Mouse (Mus musculus) activated CD4-positive, CD25-positive, alpha-beta regulatory T cell, adult 4 months (primary cell): ENCODE results near the gene Ptpn20. TPM values are rescaled to one million over a fixed set of nuclear protein-coding genes. Genes with fewer than 3 reads are reported as not detected.

Source experiments
- ATAC-seq: one replicate; pipeline ENCODE4 v1.8.0; 2017
- polyA plus RNA-seq, 2 experiments: library from polyadenylated mRNA; unstranded; fragments of 100-300 nt; shearing (Covaris generic); gene quantifications; one replicate each; pipeline ENCODE4 v1.2.1; 2017

Ptpn20 gene
- not detected for polyA plus RNA-seq

DNA sequence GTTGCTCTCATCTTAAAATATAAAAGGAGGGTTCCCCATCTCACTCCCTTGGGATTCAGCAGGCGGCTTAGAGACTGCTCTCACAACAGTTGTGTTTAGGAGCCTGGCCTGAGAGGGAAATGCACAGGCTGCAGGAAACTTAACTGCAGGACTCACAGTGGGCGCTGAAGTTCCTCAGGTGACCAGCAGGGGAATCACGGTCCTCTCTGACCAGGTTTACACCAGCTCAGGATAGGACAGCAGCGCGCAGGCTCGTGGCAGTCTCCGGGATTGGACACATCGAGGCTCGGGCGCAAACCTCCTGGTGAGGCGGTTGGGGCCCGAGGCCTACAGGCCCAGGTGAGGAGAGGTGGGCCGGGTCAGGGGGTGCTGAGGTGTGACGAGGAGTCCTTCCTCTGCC is at the start of gene Ptpn20:
Gene Ptpn20 (plus strand): TSS at position 257 of the 400 bp plus-strand sequence.
- no peak for ATAC-seq

DNA sequence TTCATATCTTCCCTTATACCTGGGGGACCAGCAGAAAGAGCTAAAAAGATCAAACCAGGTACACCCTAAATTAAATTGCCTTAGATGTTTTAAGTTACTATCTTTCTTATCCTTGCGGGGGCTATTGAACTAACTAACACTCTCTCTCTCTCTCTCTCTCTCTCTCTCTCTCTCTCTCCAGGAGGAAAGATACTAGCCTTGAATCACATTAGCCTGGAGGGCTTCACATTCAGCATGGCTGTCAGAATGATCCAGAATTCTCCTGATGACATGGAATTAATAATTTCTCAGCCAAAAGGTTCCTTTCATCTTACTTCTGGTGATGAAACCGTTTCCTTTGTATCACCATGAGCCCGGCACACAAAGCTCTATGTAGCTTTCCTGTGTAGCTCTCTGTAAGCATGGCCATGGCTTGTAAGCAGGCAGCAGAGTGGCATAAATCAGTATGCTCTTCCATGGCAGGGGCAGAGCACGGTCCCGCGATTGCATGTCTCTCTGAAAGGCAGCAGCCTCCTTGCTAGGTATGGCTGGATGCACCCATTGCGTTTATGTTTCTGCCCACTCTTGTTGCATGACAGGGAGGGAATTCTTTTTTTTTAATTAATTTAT is 49.3 kb upstream of the Ptpn20 start:
- ATAC-seq: no peak

DNA sequence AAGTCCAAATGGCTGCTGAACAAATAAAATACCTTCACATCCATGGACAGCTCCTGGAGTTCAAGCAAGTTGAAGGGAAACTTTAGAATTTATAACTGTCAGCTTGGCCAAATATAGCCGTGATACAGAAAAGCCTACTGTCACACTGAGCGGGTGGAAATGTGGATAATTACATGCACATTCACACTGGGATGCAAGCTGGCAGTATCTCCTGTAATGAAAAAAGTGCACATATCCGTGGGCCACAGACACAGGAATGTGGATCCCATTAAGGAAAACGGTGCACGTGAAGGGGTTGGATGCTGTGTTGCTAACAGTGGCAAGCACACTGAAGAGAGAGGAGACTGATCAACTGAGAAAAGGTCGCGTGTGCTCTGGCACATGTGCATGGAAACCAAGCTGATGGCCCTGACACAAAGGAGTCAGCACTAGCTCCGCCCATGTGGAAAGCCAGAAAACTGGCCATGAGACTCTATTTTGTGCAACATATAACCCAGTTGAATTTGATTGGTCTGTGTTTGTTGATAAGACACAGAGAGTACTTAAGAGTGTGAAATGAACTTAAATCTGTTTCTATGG is 43.4 kb upstream of the Ptpn20 start:
- no peak for ATAC-seq

DNA sequence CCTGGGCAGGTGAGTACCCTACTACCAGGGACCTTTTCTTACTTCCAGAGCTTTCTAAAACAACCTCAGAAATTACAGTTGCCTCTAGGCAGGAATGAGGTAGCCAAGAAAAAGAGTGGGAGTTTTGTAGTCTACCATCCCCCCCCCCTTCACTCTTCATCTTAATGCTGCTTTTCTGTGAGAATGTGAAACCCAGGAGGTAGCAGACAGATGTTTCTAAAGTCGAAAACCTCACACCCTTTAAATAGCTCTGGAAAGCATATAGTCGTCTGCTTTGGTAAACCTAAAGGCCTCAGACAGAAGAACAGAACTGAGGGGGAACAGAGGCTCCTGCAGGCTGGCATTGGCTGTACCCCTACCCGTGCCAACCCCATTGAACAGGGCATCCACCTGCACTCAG is 40.4 kb upstream of the Ptpn20 start:
- ATAC-seq: no peak

DNA sequence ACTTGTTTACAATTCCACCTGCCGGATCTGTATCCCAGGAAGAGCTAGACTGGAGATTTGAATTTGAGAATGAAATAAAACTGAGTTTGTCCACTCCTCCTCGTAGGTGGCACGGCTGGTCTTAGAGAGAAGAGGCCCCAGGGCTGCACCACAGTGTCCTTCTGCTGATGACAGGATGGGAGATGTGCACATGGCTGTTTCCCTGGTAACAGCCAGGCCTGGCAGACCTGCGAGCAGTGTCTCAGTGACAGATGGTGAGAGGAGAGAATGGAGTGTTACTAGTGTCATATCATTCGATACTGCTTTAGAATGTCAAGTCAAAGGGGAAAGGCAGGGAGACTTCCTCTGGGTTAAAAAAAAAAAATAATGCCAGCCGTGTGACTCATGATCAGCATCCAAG is 39.2 kb upstream of the Ptpn20 start:
- no peak for ATAC-seq

DNA sequence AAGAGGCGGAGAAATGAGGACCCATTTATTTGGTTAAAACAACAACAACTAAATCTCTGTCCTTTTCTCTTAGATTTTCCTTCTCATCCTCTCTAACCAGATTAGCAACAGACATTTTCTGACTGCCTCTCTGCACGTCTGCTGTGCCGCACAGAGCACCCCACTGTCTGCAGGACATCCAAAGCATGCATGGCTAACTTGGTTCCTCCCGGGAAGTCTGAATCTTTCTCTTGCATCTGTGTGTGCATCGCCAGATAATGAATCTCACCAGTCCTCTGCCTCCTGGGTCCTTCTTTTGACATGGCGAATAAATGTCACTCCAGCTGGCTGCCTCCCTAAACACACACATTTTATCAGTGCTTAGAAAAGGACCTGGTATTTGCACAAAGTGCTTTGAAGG is 18.3 kb upstream of the Ptpn20 start:
- no peak for ATAC-seq

DNA sequence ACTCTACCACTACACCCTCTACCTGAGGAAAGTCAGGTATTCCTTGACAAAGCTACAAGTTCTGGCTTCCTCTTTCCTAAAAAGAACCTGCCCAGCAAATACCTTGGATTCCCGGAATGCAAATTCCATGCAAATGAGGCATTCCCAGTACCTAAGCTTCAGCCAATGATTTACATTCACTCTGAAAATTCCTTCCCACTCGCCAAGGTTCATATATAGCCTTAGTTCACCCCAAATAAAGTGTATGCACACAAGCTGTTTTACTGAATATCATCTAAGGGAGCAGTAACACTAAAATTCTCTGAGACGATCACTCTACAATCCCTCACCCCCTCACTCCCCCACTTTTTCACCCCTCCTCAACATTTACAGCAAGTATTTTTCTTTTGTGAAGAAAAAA is 15.4 kb upstream of the Ptpn20 start:
- ATAC-seq: no peak

DNA sequence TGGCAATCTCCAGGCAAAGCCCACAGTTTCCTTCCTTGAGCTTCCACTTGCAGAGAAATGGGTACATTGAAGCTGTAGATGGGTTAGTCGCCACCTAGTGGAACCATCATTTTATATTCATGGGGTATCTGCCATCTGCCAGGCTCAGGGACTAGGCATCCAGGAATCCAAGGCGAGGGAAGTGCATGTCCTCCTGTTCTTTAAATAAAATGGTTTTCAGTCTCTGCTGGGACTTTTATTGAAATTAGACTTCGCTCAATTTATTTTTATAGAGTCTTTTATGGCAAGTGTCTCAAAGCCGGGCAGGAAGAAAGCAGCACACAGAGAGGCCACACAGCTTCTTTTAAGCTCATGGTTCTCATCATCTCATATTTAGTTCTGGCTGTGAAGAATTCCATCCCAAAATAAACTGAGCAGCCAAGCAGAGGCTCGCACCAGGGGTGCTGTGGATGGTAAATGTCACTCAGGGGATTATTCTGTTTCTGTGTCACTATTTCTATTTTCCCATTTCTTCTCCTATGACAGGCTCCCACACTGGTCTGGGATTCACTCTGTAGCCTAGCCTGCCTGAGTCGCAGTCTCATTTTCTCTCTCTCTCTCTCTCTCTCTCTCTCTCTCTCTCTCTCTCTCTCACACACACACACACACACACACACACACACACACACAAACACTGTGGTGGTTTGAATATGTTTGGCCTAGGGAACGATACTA is 9.1 kb upstream of the Ptpn20 start:
- ATAC-seq: no peak

DNA sequence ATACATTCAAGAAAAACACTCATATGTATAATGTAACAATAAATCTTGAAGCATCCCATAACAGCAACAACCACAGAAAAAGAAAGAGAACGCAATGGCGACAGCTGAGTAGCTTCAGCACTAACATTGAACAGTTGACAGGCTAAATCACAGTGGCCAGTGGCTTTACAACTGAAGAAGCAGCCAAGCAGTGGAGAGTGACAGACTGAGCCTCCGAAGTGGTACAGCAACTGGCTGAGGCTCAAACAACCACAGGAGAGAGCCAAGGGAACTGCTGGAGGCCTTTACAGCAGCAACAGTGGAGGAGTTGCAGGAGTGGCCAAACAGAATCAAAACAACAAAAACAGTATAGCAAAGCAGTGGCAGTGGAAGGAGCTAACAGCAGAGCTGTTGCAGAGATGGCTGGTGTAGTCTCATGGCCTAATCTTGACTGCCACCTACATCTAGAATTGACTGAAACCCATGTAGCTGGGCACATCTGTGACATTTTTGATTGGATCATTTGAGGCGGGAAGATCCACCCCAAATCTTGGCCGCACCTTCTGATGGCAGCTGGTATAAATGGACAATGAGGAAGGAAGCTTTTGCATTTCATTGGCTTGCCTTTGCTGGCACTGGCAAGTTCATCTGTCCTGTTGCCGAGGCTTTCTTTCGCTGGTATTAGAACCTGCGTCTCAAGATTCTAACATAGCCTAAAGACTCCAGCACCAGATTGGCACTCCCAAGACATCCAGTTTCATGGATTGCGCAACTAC is 9.5 kb downstream of the Ptpn20 start:
- no peak for ATAC-seq

DNA sequence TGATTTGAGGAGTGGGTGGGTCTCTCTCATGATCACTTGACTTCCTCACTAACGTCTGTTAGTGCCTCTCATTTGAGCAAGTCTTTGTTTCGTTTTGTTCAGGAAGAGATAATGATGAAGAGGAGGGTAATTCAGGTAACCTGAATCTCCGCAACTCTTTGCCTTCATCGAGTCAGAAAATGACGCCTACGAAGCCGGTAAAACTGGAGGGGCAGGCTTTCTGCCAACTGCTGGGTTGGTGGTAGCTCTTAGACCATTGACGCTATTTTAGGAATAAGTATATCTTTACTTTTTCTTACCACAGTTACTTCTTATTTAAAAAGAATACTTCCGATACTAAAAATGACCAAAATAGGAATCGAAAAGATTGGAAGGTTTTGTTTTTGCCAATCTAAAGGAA is 18.4 kb downstream of the Ptpn20 start:
- no peak for ATAC-seq

DNA sequence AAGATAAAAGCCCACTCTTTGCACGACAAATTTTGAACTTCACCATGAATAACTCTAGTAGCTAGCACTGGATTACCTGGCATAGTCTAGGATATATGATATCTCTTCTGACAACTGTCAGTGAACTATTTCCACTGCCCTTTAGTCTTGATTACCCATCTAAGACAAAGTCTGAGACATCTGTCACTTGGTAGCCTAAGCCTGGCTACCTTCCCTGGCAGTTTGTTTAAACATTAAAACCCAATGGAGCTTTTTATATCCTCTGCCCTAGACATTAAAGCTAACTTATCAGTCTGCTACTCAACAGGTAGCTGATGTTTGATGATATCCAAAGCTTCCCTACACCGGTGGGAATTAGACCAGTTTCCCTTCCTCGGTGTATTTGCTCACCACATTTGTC is 36.0 kb downstream of the Ptpn20 start:
- ATAC-seq: no peak

DNA sequence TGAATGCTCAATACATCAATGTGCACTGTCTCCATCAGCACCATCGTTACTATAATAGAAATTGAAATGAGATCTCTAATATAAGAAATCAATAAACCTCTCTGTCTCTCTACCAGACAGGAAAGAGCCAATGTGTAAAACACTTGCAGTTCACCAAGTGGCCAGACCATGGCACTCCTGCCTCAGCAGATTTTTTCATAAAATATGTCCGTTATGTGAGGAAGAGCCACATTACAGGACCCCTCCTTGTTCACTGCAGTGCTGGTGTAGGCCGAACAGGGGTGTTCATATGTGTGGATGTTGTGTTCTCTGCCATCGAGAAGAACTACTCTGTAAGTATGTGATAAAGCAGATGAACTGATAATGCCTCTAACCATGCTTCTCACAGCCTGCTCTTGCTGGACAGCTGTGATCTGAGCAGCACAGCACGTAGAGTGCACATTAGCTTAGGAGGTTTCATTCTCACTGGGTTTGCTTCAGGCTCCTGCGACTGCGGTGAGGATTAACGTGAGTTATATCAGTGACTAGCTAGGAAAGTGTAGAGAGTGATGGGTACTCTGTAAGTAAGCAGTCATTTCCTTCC is 43.9 kb downstream of the Ptpn20 start:
- ATAC-seq: no peak

DNA sequence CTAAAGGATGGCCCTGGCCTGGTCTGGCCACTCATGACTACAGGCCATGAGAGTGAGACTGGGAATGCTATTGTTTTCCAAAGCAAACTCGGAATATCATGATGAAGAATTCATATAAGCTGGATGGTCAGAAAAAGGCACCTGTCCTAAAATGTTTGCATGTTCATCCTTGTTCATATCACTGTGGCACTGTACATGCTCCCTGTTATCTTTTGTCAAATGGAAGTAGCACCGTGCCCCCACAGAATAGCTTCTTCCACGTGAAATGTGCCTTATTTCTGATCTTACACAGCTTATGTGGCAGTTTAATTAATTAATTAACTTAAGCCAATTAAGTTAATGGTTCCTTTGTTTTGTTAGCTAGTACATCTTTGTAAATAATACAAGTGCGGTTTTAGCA is 45.3 kb downstream of the Ptpn20 start:
- ATAC-seq: no peak

DNA sequence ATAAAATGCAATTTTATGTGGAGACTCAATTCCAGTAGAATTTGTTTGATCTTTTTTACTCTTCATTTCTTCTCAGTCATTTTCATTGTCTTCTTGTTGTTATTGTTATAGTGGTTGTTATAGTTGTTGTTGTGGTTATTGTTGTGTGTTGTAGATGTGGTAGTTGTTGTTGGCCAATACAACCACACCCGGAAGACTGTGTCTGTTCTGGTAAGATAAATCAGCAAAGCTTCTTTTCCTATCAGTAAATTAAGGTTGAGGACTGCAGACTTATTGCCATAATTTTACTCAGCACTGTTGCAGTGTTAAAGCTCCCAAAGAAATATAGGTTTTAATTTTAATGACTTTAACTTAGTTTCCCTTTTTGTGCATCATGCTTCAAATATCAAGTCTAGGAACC is 45.8 kb downstream of the Ptpn20 start:
- no peak for ATAC-seq

DNA sequence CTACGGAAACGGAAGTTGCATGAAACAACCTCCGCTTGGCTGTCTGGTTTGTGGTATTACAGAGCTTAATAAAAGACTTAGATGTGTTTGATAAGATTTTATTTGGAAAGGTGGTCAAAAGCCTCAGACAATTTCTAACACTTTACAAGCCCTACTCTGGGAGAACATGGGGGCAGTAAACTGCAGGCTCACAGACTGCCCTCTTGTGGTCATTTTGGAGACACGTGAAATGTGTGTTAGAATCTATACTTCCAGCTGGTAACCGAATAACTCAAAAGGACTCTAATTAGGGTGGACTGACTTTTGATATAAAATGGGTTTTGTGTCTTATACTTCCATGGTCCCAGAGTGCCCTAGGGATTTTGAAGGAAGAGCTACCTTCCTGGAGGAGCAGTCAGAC is 50.4 kb downstream of the Ptpn20 start:
- no peak for ATAC-seq

DNA sequence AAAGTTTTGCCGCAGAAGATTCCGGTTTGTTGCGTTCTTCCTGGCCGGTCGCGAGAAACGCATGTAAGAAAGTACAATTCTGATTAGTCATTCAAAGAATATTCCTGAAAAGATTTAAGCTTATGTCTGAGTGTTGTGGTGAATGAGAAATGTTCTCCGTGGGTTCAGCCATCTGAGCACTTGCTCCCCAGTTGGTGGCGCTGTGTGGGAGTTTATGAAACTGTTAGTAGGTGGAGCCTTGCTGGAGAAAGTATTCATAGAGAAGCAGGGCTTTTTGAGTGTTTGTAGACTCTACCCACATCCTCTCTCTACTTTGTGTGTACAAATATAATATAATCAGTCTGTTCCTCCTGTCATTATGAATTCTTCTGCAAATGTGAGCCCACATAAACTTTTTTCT is 61.7 kb downstream of the Ptpn20 start:
- ATAC-seq: no peak

DNA sequence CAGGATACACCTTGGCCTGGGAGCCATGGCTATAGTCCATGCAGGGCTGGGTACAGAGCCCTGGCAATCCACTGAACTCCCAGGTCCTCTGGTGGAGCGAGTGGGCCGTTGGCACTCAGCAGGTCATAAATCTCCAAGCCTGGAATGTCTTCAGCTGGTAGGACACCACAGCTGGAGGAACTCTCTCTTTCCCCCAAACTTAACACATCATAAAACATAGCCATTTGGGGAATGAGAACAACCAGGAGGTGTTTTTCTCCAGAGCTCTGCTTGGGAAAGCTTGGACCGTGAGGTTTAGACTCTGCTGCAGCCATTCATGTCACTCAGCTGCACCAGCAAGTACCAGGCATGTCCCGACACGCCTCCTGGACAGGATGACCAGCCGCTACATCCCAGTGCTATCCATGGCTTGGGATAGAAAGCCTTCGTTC is 68.5 kb downstream of the Ptpn20 start:
- no peak for ATAC-seq

DNA sequence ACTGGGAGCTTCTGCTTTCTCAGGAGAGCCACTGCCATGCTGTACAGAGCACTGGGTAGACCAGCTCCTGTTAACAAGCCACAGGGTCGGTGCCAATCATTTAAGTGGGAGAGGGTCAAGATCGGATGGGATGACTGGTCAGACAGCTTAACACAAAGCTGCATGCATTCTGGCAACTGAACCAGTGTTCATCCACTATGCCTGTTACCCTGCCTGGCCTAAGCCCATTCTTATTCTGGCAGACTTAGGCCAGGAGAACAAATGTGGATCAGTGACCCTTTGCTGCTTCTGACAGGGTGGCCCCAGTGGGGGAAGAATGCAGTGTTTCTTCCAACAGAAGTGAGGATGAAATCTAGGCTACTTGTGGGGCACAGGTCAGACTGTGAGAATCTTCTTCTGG is 69.3 kb downstream of the Ptpn20 start:
- ATAC-seq: no peak

DNA sequence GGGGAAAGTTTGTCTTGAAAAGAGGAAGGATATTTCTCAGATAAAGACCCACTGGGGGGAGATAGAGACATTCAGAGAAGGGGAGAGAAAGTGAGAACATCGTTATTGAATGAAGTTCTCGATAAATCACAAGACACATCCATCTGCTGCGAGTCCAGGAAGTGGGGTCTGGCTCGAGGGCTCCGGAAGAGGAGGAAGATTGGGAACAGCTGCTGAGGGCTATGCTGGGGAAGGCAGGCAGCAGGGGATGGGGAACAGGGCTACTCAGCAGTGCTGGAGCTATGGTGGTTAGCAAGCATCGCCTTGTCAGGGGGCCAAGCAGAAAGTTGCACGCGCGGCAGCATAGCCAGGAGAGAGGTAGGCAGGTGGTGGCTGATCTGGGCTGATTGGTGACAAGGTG is 73.1 kb downstream of the Ptpn20 start:
- no peak for ATAC-seq

DNA sequence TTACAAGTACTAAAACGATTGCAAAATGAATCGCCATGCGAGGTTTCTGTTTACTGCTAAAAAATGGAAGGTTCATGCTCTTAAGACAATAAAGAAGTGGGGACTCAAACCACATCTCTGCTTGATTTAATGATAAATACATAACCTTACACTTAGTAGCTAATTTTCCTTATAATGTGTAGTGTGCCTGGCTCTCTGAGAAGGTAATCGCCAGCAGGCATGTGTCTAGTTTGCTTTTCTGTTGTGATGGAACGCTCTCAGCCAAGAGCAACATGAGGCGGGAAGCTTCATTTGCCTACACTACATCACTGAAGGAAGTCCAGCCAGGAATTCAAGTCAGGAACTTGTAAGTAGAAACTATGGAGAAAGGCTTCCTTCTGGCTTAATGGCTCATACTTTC is 77.3 kb downstream of the Ptpn20 start:
- no peak for ATAC-seq

DNA sequence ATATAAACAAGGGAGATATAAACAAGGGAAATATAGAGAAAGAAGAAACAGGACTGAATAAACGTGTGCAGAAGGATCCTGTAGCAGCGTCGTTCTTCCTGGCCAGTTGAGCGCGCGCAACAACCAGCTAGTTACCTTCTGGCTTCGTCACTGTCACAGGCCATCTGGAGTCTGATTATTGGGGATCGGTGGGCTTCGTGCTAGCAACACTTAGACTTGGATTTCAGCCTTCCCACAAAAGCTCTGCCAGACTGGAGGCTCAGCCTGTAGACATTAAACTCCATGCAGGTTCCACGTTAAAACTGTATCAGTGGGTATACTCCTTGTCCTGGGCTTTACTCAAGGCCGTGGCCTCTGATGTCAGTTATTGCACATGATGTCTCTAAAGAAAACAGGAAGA is 80.9 kb downstream of the Ptpn20 start:
- no peak for ATAC-seq

DNA sequence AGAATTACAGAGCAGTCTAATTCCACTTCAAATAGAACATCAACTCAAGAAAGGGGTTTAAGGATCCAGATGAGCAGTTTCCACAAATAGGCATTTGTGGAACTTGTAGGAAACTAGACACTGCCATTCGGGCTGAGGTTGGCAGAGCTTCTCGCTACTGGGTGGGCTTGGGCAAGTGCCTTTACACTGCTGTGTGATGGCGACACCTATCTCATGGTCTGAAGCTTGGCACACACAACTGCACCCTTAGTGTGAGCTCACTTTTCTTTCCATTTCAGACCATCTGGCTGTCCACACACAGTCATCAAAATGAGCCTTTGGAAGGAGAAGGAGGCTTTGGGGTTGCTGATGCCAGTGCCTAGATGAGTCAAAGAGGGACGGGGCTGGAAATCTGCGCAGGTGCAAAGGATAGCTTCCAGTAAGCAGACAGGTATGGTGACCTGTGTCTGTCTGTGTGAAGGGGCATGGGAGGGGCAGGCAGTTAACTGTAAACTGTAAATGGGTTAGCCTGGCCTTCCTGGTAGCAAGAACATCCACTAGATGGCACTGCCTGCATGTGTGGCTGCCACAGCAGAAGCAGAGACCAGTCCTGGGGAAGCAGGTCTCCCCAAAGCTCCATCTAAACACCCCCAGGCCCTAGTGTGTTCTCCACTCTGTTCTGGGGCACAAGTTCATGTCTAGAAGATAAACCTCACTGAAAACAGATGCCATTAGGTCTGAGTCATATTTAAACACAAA is 84.5 kb downstream of the Ptpn20 start:
- ATAC-seq: no peak

DNA sequence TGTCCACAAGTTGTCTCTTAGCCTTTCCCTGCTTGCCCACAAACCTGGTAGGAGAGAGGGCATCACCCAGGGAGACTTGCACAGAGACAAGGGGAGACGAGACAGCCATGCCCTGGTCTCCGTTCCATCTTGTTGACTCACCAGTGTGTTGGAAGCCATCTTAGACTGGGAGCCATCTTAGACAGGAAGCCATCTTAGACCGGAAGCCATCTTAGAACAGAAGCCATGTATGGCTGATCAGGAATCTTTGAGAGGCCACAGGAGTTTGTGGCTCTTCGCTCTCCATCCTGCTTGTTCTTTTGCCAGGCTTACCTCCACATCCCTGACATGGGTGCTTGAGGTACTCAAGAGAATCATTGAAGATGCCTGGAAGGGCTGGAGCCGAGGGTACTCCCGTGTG is 89.0 kb downstream of the Ptpn20 start:
- ATAC-seq: no peak
